Mouse (Mus musculus) testis, adult 2 months (tissue): ENCODE results near the gene Rsph4a. TPM values are rescaled to one million over a fixed set of nuclear protein-coding genes. Genes with fewer than 3 reads are reported as not detected.
"Not testable (repeated sequence)": the region's sequence is repeated elsewhere in the genome, so short reads cannot be mapped to it uniquely, and the experiment has no call there.

Source experiments
- H3K27ac ChIP-seq: fragments of 200-500 bp; 2 replicates; pipeline ENCODE4 v1.5.1; 2012; ENCODE audit warnings: low read depth, low read length; ENCODE audit not compliant: control insufficient read depth, insufficient read depth
- H3K27me3 ChIP-seq: fragments of 200-500 bp; 2 replicates; pipeline ENCODE4 v1.6.1; 2012; ENCODE audit warnings: mild to moderate bottlenecking, low read length, moderate library complexity; ENCODE audit not compliant: control insufficient read depth, insufficient read depth
- H3K36me3 ChIP-seq: fragments of 200-500 bp; 2 replicates; pipeline ENCODE4 v1.6.1; 2012; ENCODE audit warnings: mild to moderate bottlenecking, low read length; ENCODE audit not compliant: control insufficient read depth, insufficient read depth
- H3K4me1 ChIP-seq: fragments of 200-500 bp; 2 replicates; pipeline ENCODE4 v1.6.1; 2012; ENCODE audit warnings: low read length; ENCODE audit not compliant: control insufficient read depth, insufficient read depth
- H3K4me3 ChIP-seq: fragments of 200-500 bp; 2 replicates; pipeline ENCODE4 v1.5.1; 2012; ENCODE audit warnings: low read depth, mild to moderate bottlenecking, low read length, moderate library complexity, mixed read lengths; ENCODE audit not compliant: control insufficient read depth
- CTCF ChIP-seq: fragments of 200-500 bp; IDR thresholded peaks from 2 replicates; pipeline ENCODE4 v1.5.1; 2012; ENCODE audit warnings: low read depth, mild to moderate bottlenecking, inconsistent platforms, low read length, moderate library complexity; ENCODE audit not compliant: control insufficient read depth, insufficient read depth, insufficient replicate concordance
- POLR2A ChIP-seq: fragments of 200-500 bp; IDR thresholded peaks from 2 replicates; pipeline ENCODE4 v1.6.1; 2012; ENCODE audit warnings: low read depth, mild to moderate bottlenecking, inconsistent platforms, low read length, moderate library complexity; ENCODE audit not compliant: control insufficient read depth
- polyA plus RNA-seq: library from polyadenylated mRNA; depleted of rRNA; stranded (reverse); fragments of >200 nt; gene quantifications from 2 replicates; pipeline ENCODE4 v1.2.3, GENCODE M21; 2012; rRNA removed

Gene Rsph4a
- polyA plus RNA-seq, result 0.07 and 0.11 TPM in 2 replicates

- Histone ChIP-seq H3K27me3 (no peaks in the 10 kb centered on the region), H3K27ac (no peak within 1 kb of the TSS), H3K4me1 (peaks cover 8% of the 10 kb centered on the region), H3K4me3 (peak within 1 kb of the TSS; percentile 24), H3K36me3 (no peaks in the 10 kb centered on the region)
- TF ChIP-seq CTCF, result no peak
- TF ChIP-seq POLR2A, result no peak
These were observed at the start of gene Rsph4a for GRCm38 (mm10) chr10:33904530-33905481. Gene Rsph4a, plus strand, starts transcription at chr10:33905111.

GRCm38 (mm10) chr10:33857421-33857820 lies 47.5 kb upstream of the Rsph4a start, which contains the start of gene Sult3a1:
Gene Sult3a1, plus strand, starts transcription at chr10:33857721.
- Histone ChIP-seq H3K27ac (no peak within 1 kb of the TSS), H3K4me3 (no peak within 1 kb of the TSS), H3K27me3 (no peaks in the 10 kb centered on the region), H3K36me3 (no peaks in the 10 kb centered on the region), H3K4me1 (no peaks in the 10 kb centered on the region)
- TF ChIP-seq POLR2A, result no peak
- TF ChIP-seq CTCF, result no peak

GRCm38 (mm10) chr10:33865994-33866393 lies 38.9 kb upstream of the Rsph4a start:
- H3K4me3 ChIP-seq, result no peak overlapping the region
- H3K27ac ChIP-seq, result no peak overlapping the region
- no peaks in the 10 kb centered on the region for H3K4me1 ChIP-seq
- TF ChIP-seq CTCF (no peak), POLR2A (no peak)
- no peaks in the 10 kb centered on the region for H3K27me3 ChIP-seq
- no peaks in the 10 kb centered on the region for H3K36me3 ChIP-seq

DNA sequence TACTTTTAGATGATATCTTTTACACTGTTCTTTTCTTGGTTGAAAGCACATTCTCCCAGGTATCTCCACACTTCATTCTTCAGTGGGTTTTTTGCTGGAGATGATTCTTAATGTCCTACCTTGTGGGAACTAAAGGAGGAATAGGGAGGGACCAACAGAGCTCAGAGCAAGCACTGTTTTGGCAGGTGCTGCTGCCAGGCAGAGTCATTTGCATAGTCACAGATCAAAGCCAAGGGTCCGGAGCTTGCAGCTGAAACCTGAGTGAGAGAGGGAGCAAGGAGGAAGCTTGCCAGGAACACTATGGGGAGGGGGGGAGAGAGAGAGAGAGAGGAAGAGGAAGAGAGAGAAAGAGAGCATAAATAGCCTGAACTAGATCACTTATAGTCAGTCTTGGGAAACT lies 34.5 kb upstream of the Rsph4a start:
- Histone ChIP-seq H3K27me3 (no peaks in the 10 kb centered on the region), H3K27ac (no peak overlapping the region), H3K36me3 (no peaks in the 10 kb centered on the region), H3K4me3 (no peak overlapping the region), H3K4me1 (no peaks in the 10 kb centered on the region)
- TF ChIP-seq POLR2A, result no peak
- no peak for TF ChIP-seq CTCF

- H3K4me3 ChIP-seq, result no peak overlapping the region
- TF ChIP-seq POLR2A (no peak), CTCF (no peak)
- no peaks in the 10 kb centered on the region for H3K4me1 ChIP-seq
- H3K27ac ChIP-seq, result no peak overlapping the region
- H3K27me3 ChIP-seq, result no peaks in the 10 kb centered on the region
- no peaks in the 10 kb centered on the region for H3K36me3 ChIP-seq
These were observed 32.1 kb upstream of the Rsph4a start for GRCm38 (mm10) chr10:33872672-33873398.

- H3K4me3 ChIP-seq, H3K4me1 ChIP-seq, H3K27ac ChIP-seq, H3K36me3 ChIP-seq, H3K27me3 ChIP-seq: not testable (repeated sequence)
These were observed 22.5 kb upstream of the Rsph4a start for GRCm38 (mm10) chr10:33882411-33882810.

GRCm38 (mm10) chr10:33901520-33901919 lies 3.4 kb upstream of the Rsph4a start:
- H3K27ac ChIP-seq, H3K27me3 ChIP-seq, H3K4me3 ChIP-seq, H3K4me1 ChIP-seq, H3K36me3 ChIP-seq: not testable (repeated sequence)
